Mouse (Mus musculus) megakaryocyte-erythroid progenitor cell, adult 5-6 weeks (primary cell): ENCODE measurements around the gene Wnt8b. TPM values are rescaled to one million over a fixed set of nuclear protein-coding genes. Genes with fewer than 3 reads are reported as not detected.
"Not testable (repeated sequence)": the region's sequence is repeated elsewhere in the genome, so short reads cannot be mapped to it uniquely, and the experiment has no call there.

Source experiments
- ATAC-seq: replicated peaks from 2 replicates; pipeline ENCODE4 v1.8.0; 2016; ENCODE audit warnings: mild to moderate bottlenecking, inconsistent platforms; ENCODE audit not compliant: severe bottlenecking, poor library complexity, low FRiP score, low TSS enrichment
- total RNA-seq, 2 experiments: library from RNA; stranded (forward) in 1 of 2; stranded (reverse) in 1 of 2; fragments of 200-1000, 215-1000 nt in 1 of 2; fragments of >200 nt in 1 of 2; fragmentation: Nextera tagmentation in 1 of 2; gene quantifications; 2 replicates each; pipeline ENCODE4 v1.2.3; 2014 to 2017

Wnt8b gene
- total RNA-seq (2014; fragmentation: Nextera tagmentation) = not detected in 2 replicates
- not detected in 2 replicates for total RNA-seq (2017)

- ATAC-seq = no peak
These were observed at the start of gene Wnt8b for GRCm38 (mm10) chr19:44493128-44493527. Gene Wnt8b (plus strand): TSS chr19:44493472.

GRCm38 (mm10) chr19:44445755-44446154 is 47.5 kb upstream of the Wnt8b start:
- no peak for ATAC-seq

GRCm38 (mm10) chr19:44447927-44448326 is 45.3 kb upstream of the Wnt8b start:
- ATAC-seq = no peak

- ATAC-seq = no peak
These were observed 38.4 kb upstream of the Wnt8b start for GRCm38 (mm10) chr19:44454862-44455261.

GRCm38 (mm10) chr19:44455356-44455755 is 37.9 kb upstream of the Wnt8b start:
- ATAC-seq = no peak

GRCm38 (mm10) chr19:44457359-44458055 is 35.8 kb upstream of the Wnt8b start:
- no peak for ATAC-seq

- no peak for ATAC-seq
These were observed 34.6 kb upstream of the Wnt8b start for GRCm38 (mm10) chr19:44458696-44459095.

- no peak for ATAC-seq
These were observed 32.8 kb upstream of the Wnt8b start for GRCm38 (mm10) chr19:44460441-44460840.

- ATAC-seq = no peak
These were observed 31.8 kb upstream of the Wnt8b start for GRCm38 (mm10) chr19:44461500-44461899.

GRCm38 (mm10) chr19:44462141-44462540 is 31.1 kb upstream of the Wnt8b start:
- ATAC-seq = no peak

- not testable (repeated sequence) for ATAC-seq
These were observed 27.2 kb upstream of the Wnt8b start for GRCm38 (mm10) chr19:44465960-44466525.

- peak; percentile 96 for ATAC-seq
These were observed 19.1 kb upstream of the Wnt8b start for GRCm38 (mm10) chr19:44474158-44474557.

- ATAC-seq = no peak
These were observed 18.0 kb upstream of the Wnt8b start for GRCm38 (mm10) chr19:44475268-44475667.

GRCm38 (mm10) chr19:44476541-44476940 is 16.7 kb upstream of the Wnt8b start:
- ATAC-seq = no peak

- ATAC-seq = peak; percentile 99
These were observed 6.0 kb upstream of the Wnt8b start for GRCm38 (mm10) chr19:44487266-44487665.

GRCm38 (mm10) chr19:44496511-44496910 is 3.2 kb downstream of the Wnt8b start:
- ATAC-seq = no peak

- ATAC-seq = no peak
These were observed 3.7 kb downstream of the Wnt8b start for GRCm38 (mm10) chr19:44496941-44497340.

GRCm38 (mm10) chr19:44498936-44499335 is 5.7 kb downstream of the Wnt8b start:
- no peak for ATAC-seq

- ATAC-seq = no peak
These were observed 7.0 kb downstream of the Wnt8b start for GRCm38 (mm10) chr19:44500240-44500639.

GRCm38 (mm10) chr19:44501925-44502324 is 8.7 kb downstream of the Wnt8b start:
- ATAC-seq = no peak

GRCm38 (mm10) chr19:44502741-44503140 is 9.5 kb downstream of the Wnt8b start:
- no peak for ATAC-seq
